Mouse (Mus musculus) heart, postnatal 10 days (tissue): ENCODE measurements at regions not wholly inside any gene's neighbourhood (a gene's known extent, or its start where the extent isn't known, plus 50 kb on each side); places are given as distances from the start of the nearest gene placed in this dataset.

Experiments used
- DNase-seq, 2 experiments: peaks; one replicate each; pipeline ENCODE4 v3.0.0; 2021
- intact Hi-C: fragments of 180-260 bp; cut with DNase I; formaldehyde crosslinking; loops from one replicate; pipeline ENCODE4 v1.15.1; 2025

GRCm38 (mm10) chr17:3962176-3962575 lies 266.1 kb upstream of the Nox3 start:
- DNase-seq: no peak
- intact Hi-C loops: no loop called here

- no peak for DNase-seq
- intact Hi-C loops: no loop called here
Measured at GRCm38 (mm10) chr17:3946540-3946939, 250.5 kb upstream of the Nox3 start.

GRCm38 (mm10) chr17:3936361-3936760 lies 240.3 kb upstream of the Nox3 start:
- intact Hi-C loops: no loop called here
- DNase-seq: no peak

GRCm38 (mm10) chr17:3933208-3933607 lies 237.1 kb upstream of the Nox3 start:
- intact Hi-C loops: no loop called here
- no peak for DNase-seq

GRCm38 (mm10) chr17:3932071-3932470 lies 236.0 kb upstream of the Nox3 start:
- intact Hi-C loops: no loop called here
- DNase-seq: no peak

- DNase-seq: no peak
- intact Hi-C loops: no loop called here
Measured at GRCm38 (mm10) chr17:3927106-3927505, 231.0 kb upstream of the Nox3 start.

GRCm38 (mm10) chr17:3920282-3920681 lies 224.2 kb upstream of the Nox3 start:
- intact Hi-C loops: no loop called here
- no peak for DNase-seq

- intact Hi-C loops: no loop called here
- DNase-seq: no peak
Measured at GRCm38 (mm10) chr17:3892826-3893225, 196.8 kb upstream of the Nox3 start.

- intact Hi-C loops: no loop called here
- DNase-seq: no peak
Measured at GRCm38 (mm10) chr17:3883146-3883545, 187.1 kb upstream of the Nox3 start.

GRCm38 (mm10) chr17:3879075-3879474 lies 183.0 kb upstream of the Nox3 start:
- no peak for DNase-seq
- intact Hi-C loops: no loop called here

GRCm38 (mm10) chr17:3869459-3870194 lies 173.6 kb upstream of the Nox3 start:
- DNase-seq: no peak
- intact Hi-C loops: no loop called here

- DNase-seq: no peak
Measured at GRCm38 (mm10) chr17:3862384-3862783, 166.3 kb upstream of the Nox3 start.

GRCm38 (mm10) chr17:3836386-3836785 lies 140.3 kb upstream of the Nox3 start:
- DNase-seq: no peak

More at GRCm38 (mm10) chr17:3862384-3862783, 166.3 kb upstream of the Nox3 start:
- intact Hi-C loops: no loop called here

GRCm38 (mm10) chr17:3811187-3811586 lies 115.1 kb upstream of the Nox3 start:
- DNase-seq: no peak
- intact Hi-C loops: no loop called here

More at GRCm38 (mm10) chr17:3836386-3836785, 140.3 kb upstream of the Nox3 start:
- intact Hi-C loops: no loop called here

GRCm38 (mm10) chr17:3803507-3803906 lies 107.4 kb upstream of the Nox3 start:
- no peak for DNase-seq
- intact Hi-C loops: no loop called here

- intact Hi-C loops: loop anchor here (1.0 kb wide), 1 partner anchor 221 kb away; no protein-coding TSS in a partner anchor
- DNase-seq: peak; percentile 16 to 21
Measured at GRCm38 (mm10) chr17:3792597-3792996, 96.5 kb upstream of the Nox3 start.

GRCm38 (mm10) chr17:3782156-3782555 lies 86.1 kb upstream of the Nox3 start:
- no peak for DNase-seq
- intact Hi-C loops: no loop called here

GRCm38 (mm10) chr17:3777691-3778090 lies 81.6 kb upstream of the Nox3 start:
- intact Hi-C loops: no loop called here
- no peak for DNase-seq

GRCm38 (mm10) chr17:3747808-3748335 lies 51.8 kb upstream of the Nox3 start:
- peak; percentile 22 to 32 for DNase-seq
- intact Hi-C loops: no loop called here
